ENCODE assay signal across 15 mouse cellular contexts in genomic region chr3:54592655-54593428, GRCm38 (mm10).
DNase-seq lines count a peak whose midpoint lies in the region; ATAC-seq and TF ChIP-seq lines count a peak whose summit lies in the region.
"Had no signal": no experiment of that assay in that cellular context is flagged by ENCODE, and none has a peak within 500 bp of the region (broad histone marks: within the 10 kb centered on the region; RNA-seq: fewer than 3 reads in every experiment).

No protein-coding gene starts in this region.

- TF ChIP-seq CTCF in heart, adult 2 months (IDR thresholded peaks at IDR 0.05): no peak

- 56% methylated on average over 14 of the region's 14 CpGs for WGBS in heart, embryonic 16.5 days
- WGBS in heart, adult 2 months: 51% methylated on average over 14 of the region's 14 CpGs
- WGBS in forebrain, embryonic 10.5 days: 86% methylated on average over 14 of the region's 14 CpGs

- H3K4me1 ChIP-seq in heart, embryonic 16.5 days (ENCODE audit: control insufficient read depth, insufficient read depth, low read length): no peaks in the 10 kb centered on the region
- no peaks in the 10 kb centered on the region for H3K4me1 ChIP-seq in heart, adult 2 months (ENCODE audit: control insufficient read depth, insufficient read depth, low read length)
- no peaks in the 10 kb centered on the region for H3K4me1 ChIP-seq in forebrain, embryonic 10.5 days
- H3K4me1 ChIP-seq: hindbrain, embryonic 13.5 days; midbrain, embryonic 10.5 days had no signal

- no peaks in the 10 kb centered on the region for H3K27me3 ChIP-seq in heart, embryonic 16.5 days (ENCODE audit: control insufficient read depth, insufficient read depth, low read length)
- peaks cover 1% of the 10 kb centered on the region; the same call in 1 of the 2 replicates for H3K27me3 ChIP-seq in heart, adult 2 months (ENCODE audit: control insufficient read depth, insufficient read depth, low read length)
- peaks cover 2% of the 10 kb centered on the region; the same call in 1 of the 2 replicates for H3K27me3 ChIP-seq in splenic B cell, adult 2 months (ENCODE audit: control insufficient read depth, insufficient read depth, low read length, poor library complexity, severe bottlenecking)
- no peaks in the 10 kb centered on the region for H3K27me3 ChIP-seq in forebrain, embryonic 10.5 days (ENCODE audit: poor library complexity, severe bottlenecking)
- H3K27me3 ChIP-seq: heart, embryonic 13.5 days; hindbrain, embryonic 13.5 days had no signal

- intact Hi-C loops in heart, adult 2 months (cut with DNase I): loop anchor here (10.0 kb wide), 1 partner anchor 238 kb away; no protein-coding TSS in a partner anchor

- peak; percentile 18; the same call in 1 of the 2 replicates for ATAC-seq in heart, embryonic 16.5 days (replicated peaks; ENCODE audit: extremely low read depth, insufficient read depth, low FRiP score)
- peak; percentile 54 for ATAC-seq in CD4-positive, CD25-positive, alpha-beta regulatory T cell, adult 4 months

- H3K79me2 ChIP-seq in heart, adult 2 months (replicated peaks; ENCODE audit: control insufficient read depth, insufficient read depth, low read length): no peaks in the 10 kb centered on the region

- no peak for DNase-seq in heart, adult 2 months
- DNase-seq in liver: peak; percentile 25
- peak; percentile 51 for DNase-seq in splenic B cell, adult 2 months (ENCODE audit: low read depth, low spot score)
- no peak for DNase-seq in right cerebral cortex, postnatal 4 days
- no peak for DNase-seq in forebrain, embryonic 10.5 days (ENCODE audit: extremely low spot score, low spot score)
- no peak for DNase-seq in layer of hippocampus, adult 9-10 months (ENCODE audit: low spot score)
- DNase-seq: kidney, adult 9 months; lung, embryonic 14.5 days; right cerebral cortex, adult 18-20 months had no signal

- no peaks in the 10 kb centered on the region for H3K36me3 ChIP-seq in heart, embryonic 16.5 days (ENCODE audit: control insufficient read depth, insufficient read depth)
- no peaks in the 10 kb centered on the region for H3K36me3 ChIP-seq in heart, adult 2 months (ENCODE audit: control insufficient read depth, insufficient read depth, low read length)
- no peaks in the 10 kb centered on the region for H3K36me3 ChIP-seq in splenic B cell, adult 2 months (ENCODE audit: control insufficient read depth, insufficient read depth, low read length, poor library complexity, severe bottlenecking)
- no peaks in the 10 kb centered on the region for H3K36me3 ChIP-seq in forebrain, embryonic 10.5 days (replicated peaks)
- H3K36me3 ChIP-seq: heart, embryonic 13.5 days; hindbrain, embryonic 13.5 days; midbrain, embryonic 10.5 days had no signal

- no peak for TF ChIP-seq POLR2A in heart, adult 2 months (IDR thresholded peaks at IDR 0.05; ENCODE audit: insufficient read depth, low read depth, low read length)

- no peak overlapping the region; the same call in 1 of the 2 replicates for H3K4me2 ChIP-seq in heart, embryonic 16.5 days (ENCODE audit: low read depth, low read length)
- H3K4me2 ChIP-seq: heart, embryonic 13.5 days; hindbrain, embryonic 13.5 days; lung, embryonic 14.5 days had no signal

- no peak overlapping the region for H3K4me3 ChIP-seq in heart, embryonic 16.5 days (ENCODE audit: low read length)
- H3K4me3 ChIP-seq in heart, adult 2 months: no peak overlapping the region
- no peak overlapping the region for H3K4me3 ChIP-seq in forebrain, embryonic 10.5 days
- H3K4me3 ChIP-seq: heart, embryonic 13.5 days; hindbrain, embryonic 13.5 days; midbrain, embryonic 10.5 days had no signal

- H3K9ac ChIP-seq in heart, embryonic 16.5 days (ENCODE audit: low read length): no peak overlapping the region
- no peak overlapping the region for H3K9ac ChIP-seq in heart, adult 2 months (ENCODE audit: low read depth, low read length)
- H3K9ac ChIP-seq: heart, embryonic 13.5 days; hindbrain, embryonic 13.5 days; lung, embryonic 14.5 days had no signal

- no peak overlapping the region for H3K27ac ChIP-seq in heart, embryonic 16.5 days (ENCODE audit: low read length)
- H3K27ac ChIP-seq in heart, adult 2 months: no peak overlapping the region
- H3K27ac ChIP-seq in forebrain, embryonic 10.5 days: no peak overlapping the region
- H3K27ac ChIP-seq: heart, embryonic 13.5 days; hindbrain, embryonic 13.5 days; midbrain, embryonic 10.5 days; stomach, postnatal 0 days had no signal

- TF ChIP-seq EP300 in heart, adult 2 months (IDR thresholded peaks at IDR 0.05; ENCODE audit: insufficient read depth, low read depth, low read length): no peak

- H3K9me3 ChIP-seq in heart, embryonic 16.5 days (replicated peaks; ENCODE audit: control insufficient read depth, low read length): peaks cover 7% of the 10 kb centered on the region
- no peaks in the 10 kb centered on the region; the same call in 1 of the 2 replicates for H3K9me3 ChIP-seq in forebrain, embryonic 10.5 days

Comparison
In these comparisons a context has a peak if more than half of its experiments do, and no peak if none do; other contexts are left out.
1. DNase-seq: peak in liver (single experiment) and splenic B cell, adult 2 months (single experiment); none in heart, adult 2 months (0 of 2), right cerebral cortex, postnatal 4 days (single experiment), forebrain, embryonic 10.5 days (single experiment) and layer of hippocampus, adult 9-10 months (single experiment).